Comparison of ENCODE assay signal across 18 mouse cellular contexts in genomic region chr7:109282106-109282505, GRCm38 (mm10).
"Had no signal": no experiment of that assay in that cellular context is flagged by ENCODE, and none has a peak within 500 bp of the region (broad histone marks: within the 10 kb centered on the region; RNA-seq: fewer than 3 reads in every experiment).

No protein-coding gene starts in this region.

- H3K36me3 ChIP-seq: lung, embryonic 15.5 days; midbrain, embryonic 13.5 days; midbrain, embryonic 15.5 days; neural tube, embryonic 12.5 days; stomach, embryonic 15.5 days had no signal

- H3K4me3 ChIP-seq: lung, embryonic 15.5 days; megakaryocyte, embryonic 14.5 days; midbrain, embryonic 13.5 days; midbrain, embryonic 15.5 days; neural tube, embryonic 12.5 days; stomach, embryonic 15.5 days had no signal

- DNase-seq: liver, postnatal 0 days; lung, adult 2 months; lung, postnatal 14 days; lung, postnatal 36 days; right cerebral cortex, postnatal 14 days; thymus, adult 2 months; thymus, postnatal 25 days; thymus, postnatal 4 days had no signal

- H3K9me3 ChIP-seq: lung, embryonic 15.5 days; megakaryocyte, embryonic 14.5 days; midbrain, embryonic 13.5 days; midbrain, embryonic 15.5 days; neural tube, embryonic 12.5 days; stomach, embryonic 15.5 days had no signal

- H3K27me3 ChIP-seq: lung, embryonic 15.5 days; megakaryocyte, embryonic 14.5 days; midbrain, embryonic 13.5 days; midbrain, embryonic 15.5 days; neural tube, embryonic 12.5 days; stomach, embryonic 15.5 days had no signal

- H3K4me1 ChIP-seq: lung, embryonic 15.5 days; megakaryocyte, embryonic 14.5 days had no signal

- H3K4me2 ChIP-seq: lung, embryonic 15.5 days; midbrain, embryonic 11.5 days; midbrain, embryonic 13.5 days; midbrain, embryonic 15.5 days; neural tube, embryonic 12.5 days; stomach, embryonic 15.5 days had no signal

- H3K9ac ChIP-seq: liver, postnatal 0 days; lung, embryonic 15.5 days; midbrain, embryonic 13.5 days; midbrain, embryonic 15.5 days; neural tube, embryonic 12.5 days; stomach, embryonic 15.5 days had no signal

- ATAC-seq: liver, postnatal 0 days; lung, postnatal 0 days; midbrain, embryonic 13.5 days; midbrain, embryonic 15.5 days had no signal

- H3K27ac ChIP-seq: lung, embryonic 15.5 days; macrophage; midbrain, embryonic 13.5 days; midbrain, embryonic 15.5 days; neural tube, embryonic 12.5 days; stomach, embryonic 15.5 days; stomach, postnatal 0 days had no signal
